Mouse (Mus musculus) MEL (cell line): Measurements from ENCODE around the gene Tcf23. TPM values are rescaled to one million over a fixed set of nuclear protein-coding genes. Genes with fewer than 3 reads are reported as not detected.

ENCODE experiments used
- CHD1 ChIP-seq: IDR thresholded peaks from 2 replicates; pipeline ENCODE4 v1.6.1; 2012; ENCODE audit warnings: low read depth, mild to moderate bottlenecking, inconsistent platforms, low read length, improper control_type of control experiment
- E2F4 ChIP-seq: IDR thresholded peaks from 2 replicates; pipeline ENCODE4 v1.6.1; 2011; ENCODE audit warnings: low read depth, low read length, improper control_type of control experiment, borderline replicate concordance
- ELF1 ChIP-seq: IDR thresholded peaks from 2 replicates; pipeline ENCODE4 v1.6.1; 2014; ENCODE audit warnings: low read depth, mild to moderate bottlenecking, inconsistent platforms, low read length, improper control_type of control experiment, moderate library complexity
- ETS1 ChIP-seq: IDR thresholded peaks from 2 replicates; pipeline ENCODE4 v1.6.1; 2012; ENCODE audit warnings: low read depth, mild to moderate bottlenecking, inconsistent platforms, low read length, improper control_type of control experiment, moderate library complexity
- GATA1 ChIP-seq: IDR thresholded peaks from 2 replicates; pipeline ENCODE4 v1.6.1; 2011; ENCODE audit warnings: low read depth, low read length, improper control_type of control experiment
- JUND ChIP-seq: IDR thresholded peaks from 2 replicates; pipeline ENCODE4 v1.6.1; 2011; ENCODE audit warnings: low read depth, mild to moderate bottlenecking, improper control_type of control experiment, low read length
- KAT2A ChIP-seq: conservative IDR thresholded peaks from 2 replicates; pipeline ENCODE4 v1.6.1; 2012; ENCODE audit warnings: low read depth, low read length, improper control_type of control experiment, inconsistent platforms
- MAFK ChIP-seq: IDR thresholded peaks from 2 replicates; pipeline ENCODE4 v1.6.1; 2011; ENCODE audit warnings: low read depth, mild to moderate bottlenecking, low read length, improper control_type of control experiment, borderline replicate concordance
- MAZ ChIP-seq: IDR thresholded peaks from 2 replicates; pipeline ENCODE4 v1.6.1; 2012; ENCODE audit warnings: low read depth, mild to moderate bottlenecking, inconsistent platforms, low read length, improper control_type of control experiment
- MEF2A ChIP-seq: IDR thresholded peaks from 2 replicates; pipeline ENCODE4 v1.6.1; 2014; ENCODE audit warnings: low read depth, mild to moderate bottlenecking, inconsistent platforms, low read length, improper control_type of control experiment; ENCODE audit not compliant: poor library complexity, insufficient replicate concordance, severe bottlenecking; ENCODE audit errors: extremely low read depth
- MXI1 ChIP-seq: IDR thresholded peaks from 2 replicates; pipeline ENCODE4 v1.6.1; 2011; ENCODE audit warnings: mild to moderate bottlenecking, low read depth, low read length, improper control_type of control experiment
- MYB ChIP-seq: IDR thresholded peaks from 2 replicates; pipeline ENCODE4 v1.6.1; 2011; ENCODE audit warnings: mild to moderate bottlenecking, low read depth, low read length, improper control_type of control experiment
- MYC ChIP-seq: IDR thresholded peaks from 2 replicates; pipeline ENCODE4 v1.6.1; 2011; ENCODE audit warnings: low read depth, mild to moderate bottlenecking, low read length, improper control_type of control experiment, moderate library complexity
- NELFE ChIP-seq: IDR thresholded peaks from 2 replicates; pipeline ENCODE4 v1.6.1; 2011; ENCODE audit warnings: low read depth, low read length, improper control_type of control experiment
- POLR2A ChIP-seq, 2 experiments: IDR thresholded peaks; 2 replicates each; pipeline ENCODE4 v1.6.1; 2011 to 2012; ENCODE audit warnings: low read length in 2 of 2, mild to moderate bottlenecking in 2 of 2, control low read depth in 1 of 2, improper control_type of control experiment in 1 of 2, low read depth in 1 of 2, moderate library complexity in 1 of 2; ENCODE audit not compliant: control insufficient read depth in 1 of 2, insufficient read depth in 1 of 2, poor library complexity in 1 of 2
- POLR2AphosphoS2 ChIP-seq: IDR thresholded peaks from 2 replicates; pipeline ENCODE4 v1.6.1; 2011; ENCODE audit warnings: low read length, improper control_type of control experiment
- POLR2AphosphoS5 ChIP-seq: IDR thresholded peaks from 2 replicates; pipeline ENCODE4 v1.6.1; 2012; ENCODE audit warnings: low read depth, borderline replicate concordance, mild to moderate bottlenecking, inconsistent platforms, low read length, moderate library complexity, mixed read lengths
- RAD21 ChIP-seq: IDR thresholded peaks from 2 replicates; pipeline ENCODE4 v1.6.1; 2011; ENCODE audit warnings: mild to moderate bottlenecking, low read depth, low read length, improper control_type of control experiment
- RCOR1 ChIP-seq: IDR thresholded peaks from 2 replicates; pipeline ENCODE4 v1.6.1; 2012; ENCODE audit warnings: low read depth, mild to moderate bottlenecking, inconsistent platforms, low read length, improper control_type of control experiment
- SMC3 ChIP-seq: IDR thresholded peaks from 2 replicates; pipeline ENCODE4 v1.6.1; 2011; ENCODE audit warnings: low read depth, low read length, improper control_type of control experiment
- TAL1 ChIP-seq: IDR thresholded peaks from 2 replicates; pipeline ENCODE4 v1.6.1; 2012; ENCODE audit warnings: mild to moderate bottlenecking, inconsistent platforms, low read length, moderate library complexity, mixed read lengths
- TBP ChIP-seq: IDR thresholded peaks from 2 replicates; pipeline ENCODE4 v1.8.0; 2011; ENCODE audit warnings: low read depth, low read length, improper control_type of control experiment
- TCF12 ChIP-seq: IDR thresholded peaks from 2 replicates; pipeline ENCODE4 v1.6.1; 2014; ENCODE audit warnings: low read depth, mild to moderate bottlenecking, inconsistent platforms, low read length, improper control_type of control experiment, moderate library complexity
- USF1 ChIP-seq: IDR thresholded peaks from 2 replicates; pipeline ENCODE4 v1.6.1; 2014; ENCODE audit warnings: low read depth, mild to moderate bottlenecking, inconsistent platforms, low read length, improper control_type of control experiment, moderate library complexity
- USF2 ChIP-seq, 2 experiments: IDR thresholded peaks; 2 replicates each; pipeline ENCODE4 v1.6.1; 2011 to 2012; ENCODE audit warnings: improper control_type of control experiment in 2 of 2, low read length in 2 of 2, borderline replicate concordance in 1 of 2, inconsistent platforms in 1 of 2, low read depth in 1 of 2, mild to moderate bottlenecking in 1 of 2; ENCODE audit not compliant: insufficient read depth in 1 of 2
- ZNF384 ChIP-seq: IDR thresholded peaks from 2 replicates; pipeline ENCODE4 v1.6.1; 2012; ENCODE audit warnings: low read depth, mild to moderate bottlenecking, inconsistent platforms, low read length, improper control_type of control experiment
- polyA plus RNA-seq, 2 experiments: library from polyadenylated mRNA; stranded (reverse) in 1 of 2; unstranded in 1 of 2; fragments of >175 nt in 1 of 2; fragments of >200 nt in 1 of 2; gene quantifications; 2 replicates each; pipeline versions ENCODE4 v1.2.1 to v1.2.4; 2012; ENCODE audit warnings: low replicate concordance in 2 of 2, low read depth in 1 of 2; ENCODE audit not compliant: insufficient read length in 2 of 2, insufficient read depth in 1 of 2, missing spikeins in 1 of 2
- total RNA-seq: library from RNA; depleted of rRNA; stranded (reverse); fragments of 300-350 nt; gene quantifications from 2 replicates; pipeline ENCODE4 v1.2.3, GENCODE M21; 2012

Tcf23 gene
- total and polyA plus RNA-seq, 3 experiments: 0.07 to 0.08 TPM; not detected in 1

DNA sequence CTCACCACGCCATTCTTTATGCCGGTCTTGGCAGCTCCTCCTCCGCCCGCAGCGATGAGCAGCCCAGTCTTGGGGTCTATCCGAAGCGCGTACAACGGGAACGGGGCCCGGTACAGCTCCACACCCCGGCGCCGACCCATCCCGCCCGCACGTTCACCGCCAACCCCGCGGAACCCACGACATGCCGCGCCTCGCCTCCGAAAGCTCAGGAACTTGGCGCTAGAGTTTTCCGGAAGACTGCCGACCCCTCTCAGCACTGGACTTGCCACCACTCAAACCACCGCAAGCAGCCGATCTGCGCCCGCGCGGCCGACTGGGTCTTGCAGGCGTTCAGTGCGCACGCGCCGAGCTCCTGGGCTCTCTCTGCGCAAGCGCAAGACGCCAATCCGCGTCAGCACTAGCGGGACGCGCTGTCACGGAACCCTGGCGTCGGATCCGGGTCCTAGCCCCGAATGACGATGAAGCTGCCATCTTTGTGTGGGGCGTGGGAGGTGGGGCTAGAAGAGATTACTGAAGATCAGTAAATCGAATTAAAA lies 8.4 kb upstream of the Tcf23 start, which contains the start of gene Preb (continued):
- TF ChIP-seq RAD21 (no peak), RCOR1 (no peak), MYB (no peak), USF2 (IDR thresholded peaks at IDR 0.05; ENCODE audit: borderline replicate concordance in 1 of 2, insufficient read depth in 1 of 2, low read depth in 1 of 2, low read length in 2 of 2) (no peak), TCF12 (peak; percentile 74; the same call in 1 of the 2 replicates), MYC (0 out of 2 replicates have a peak, but pooled peaks have one; percentile 42), MAFK (no peak), POLR2AphosphoS5 (no peak), TAL1 (no peak), NELFE (peak; percentile 99), ETS1 (peak; percentile 6; the same call in 1 of the 2 replicates), POLR2AphosphoS2 (peak; percentile 94), JUND (no peak), ELF1 (peak; percentile 89), KAT2A (peak; percentile 93), GATA1 (no peak), E2F4 (no peak), SMC3 (no peak), ZNF384 (no peak), MEF2A (no peak), CHD1 (no peak), MAZ (no peak), TBP (peak; percentile 62; the same call in 1 of the 2 replicates), MXI1 (peak; percentile 64), USF1 (peak; percentile 69), POLR2A (IDR thresholded peaks at IDR 0.05; ENCODE audit: control insufficient read depth in 1 of 2, insufficient read depth in 1 of 2, low read depth in 1 of 2, low read length in 2 of 2, poor library complexity in 1 of 2) (peak; percentile 90 to 97)
